Mouse (Mus musculus) brain, adult 2 months (tissue): ENCODE measurements around the gene Clasp1.

Experiments
- DNase-seq: peaks from one replicate; pipeline ENCODE4 v3.0.0; 2011; ENCODE audit warnings: low read depth, low spot score

Clasp1 gene

GRCm38 (mm10) chr1:118650771-118651080, 261.9 kb downstream of the Clasp1 start:
- no peak for DNase-seq

- DNase-seq: no peak
These were observed 269.9 kb downstream of the Clasp1 start for GRCm38 (mm10) chr1:118658716-118659115.

GRCm38 (mm10) chr1:118660880-118661465, 272.1 kb downstream of the Clasp1 start:
- no peak for DNase-seq
